Mouse (Mus musculus): ENCODE results near the gene Trdn. TPM values are rescaled to one million over a fixed set of nuclear protein-coding genes. Genes with fewer than 3 reads are reported as not detected.

Gene Trdn
- polyA plus RNA-seq, 1 experiment = 0.05 TPM

DNA sequence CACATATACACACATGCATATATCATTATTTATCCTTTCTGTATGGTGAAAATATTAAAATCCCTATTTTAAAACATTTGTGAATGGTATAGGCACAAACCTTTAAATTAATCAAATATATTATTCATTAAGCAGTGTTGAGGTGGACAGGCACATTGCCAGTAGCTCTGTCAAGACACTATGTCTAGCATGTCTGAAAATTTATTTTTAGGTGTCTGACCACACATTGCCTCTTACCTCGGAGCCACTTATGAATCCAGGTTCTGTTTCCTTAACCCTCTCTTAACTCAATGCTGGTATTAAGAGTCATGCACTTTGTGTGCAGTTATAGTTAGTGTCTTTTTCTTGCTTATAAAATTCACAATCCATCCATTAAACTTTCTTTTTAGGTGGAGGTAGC, 12.0 kb downstream of the Trdn start:
- no peaks in the 10 kb centered on the region for H3K27me3 ChIP-seq (ENCODE audit: control insufficient read depth, insufficient read depth, low read length)
- TF ChIP-seq CTCF (IDR thresholded peaks at IDR 0.05; ENCODE audit: borderline replicate concordance, insufficient read depth, low read depth, low read length) (no peak), POLR2A (IDR thresholded peaks at IDR 0.05; ENCODE audit: borderline replicate concordance, insufficient read depth, low read length) (no peak)
- H3K27ac ChIP-seq (ENCODE audit: insufficient read depth, low read length) = no peak overlapping the region
- H3K4me1 ChIP-seq (ENCODE audit: control insufficient read depth, insufficient read depth, low read length) = no peaks in the 10 kb centered on the region
- WGBS = 42% methylated on average over 1 of the region's 1 CpGs
- H3K4me3 ChIP-seq (replicated peaks; ENCODE audit: insufficient read depth, low read depth, low read length) = no peak overlapping the region
- no peak for DNase-seq

DNA sequence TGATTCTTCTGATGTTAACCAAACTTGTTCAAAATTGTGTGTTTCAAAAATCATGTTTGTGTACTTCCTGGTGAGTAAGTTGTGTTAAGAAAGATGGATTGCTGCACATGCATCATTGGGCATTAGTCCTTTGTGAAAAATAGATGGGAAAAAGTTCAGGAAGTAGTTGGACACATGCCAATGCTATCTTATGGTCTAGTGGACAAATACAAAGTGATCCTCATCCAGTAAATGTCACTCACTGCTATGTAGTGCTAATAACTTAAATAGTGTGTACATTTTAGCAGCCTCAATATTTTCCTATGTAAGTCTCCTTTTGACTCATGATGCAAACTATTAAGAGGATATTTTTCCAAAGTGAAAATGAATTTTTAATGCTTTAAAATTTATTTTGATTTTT, 27.6 kb downstream of the Trdn start:
- H3K27me3 ChIP-seq (ENCODE audit: control insufficient read depth, insufficient read depth, low read length) = no peaks in the 10 kb centered on the region
- no peak for DNase-seq
- no peak overlapping the region for H3K4me3 ChIP-seq (replicated peaks; ENCODE audit: insufficient read depth, low read depth, low read length)
- no peak overlapping the region for H3K27ac ChIP-seq (ENCODE audit: insufficient read depth, low read length)
- no peaks in the 10 kb centered on the region for H3K4me1 ChIP-seq (ENCODE audit: control insufficient read depth, insufficient read depth, low read length)
- TF ChIP-seq POLR2A (IDR thresholded peaks at IDR 0.05; ENCODE audit: borderline replicate concordance, insufficient read depth, low read length) = no peak
- TF ChIP-seq CTCF (IDR thresholded peaks at IDR 0.05; ENCODE audit: borderline replicate concordance, insufficient read depth, low read depth, low read length) = no peak

- Histone ChIP-seq H3K4me3 (replicated peaks; ENCODE audit: insufficient read depth, low read depth, low read length) (no peak overlapping the region), H3K27me3 (ENCODE audit: control insufficient read depth, insufficient read depth, low read length) (no peaks in the 10 kb centered on the region), H3K27ac (ENCODE audit: insufficient read depth, low read length) (no peak overlapping the region), H3K4me1 (ENCODE audit: control insufficient read depth, insufficient read depth, low read length) (no peaks in the 10 kb centered on the region)
- no peak for DNase-seq
- no peak for TF ChIP-seq POLR2A (IDR thresholded peaks at IDR 0.05; ENCODE audit: borderline replicate concordance, insufficient read depth, low read length)
- no peak for TF ChIP-seq CTCF (IDR thresholded peaks at IDR 0.05; ENCODE audit: borderline replicate concordance, insufficient read depth, low read depth, low read length)
Measured at GRCm38 (mm10) chr10:33123028-33123427, 42.7 kb downstream of the Trdn start.

- Histone ChIP-seq H3K27ac (ENCODE audit: insufficient read depth, low read length) (no peak overlapping the region), H3K4me3 (replicated peaks; ENCODE audit: insufficient read depth, low read depth, low read length) (no peak overlapping the region), H3K4me1 (ENCODE audit: control insufficient read depth, insufficient read depth, low read length) (no peaks in the 10 kb centered on the region), H3K27me3 (ENCODE audit: control insufficient read depth, insufficient read depth, low read length) (no peaks in the 10 kb centered on the region)
- TF ChIP-seq CTCF (IDR thresholded peaks at IDR 0.05; ENCODE audit: borderline replicate concordance, insufficient read depth, low read depth, low read length) (no peak), POLR2A (IDR thresholded peaks at IDR 0.05; ENCODE audit: borderline replicate concordance, insufficient read depth, low read length) (no peak)
- WGBS = 19% methylated on average over 1 of the region's 1 CpGs
- no peak for DNase-seq
Measured at GRCm38 (mm10) chr10:33144911-33145310, 64.6 kb downstream of the Trdn start.

DNA sequence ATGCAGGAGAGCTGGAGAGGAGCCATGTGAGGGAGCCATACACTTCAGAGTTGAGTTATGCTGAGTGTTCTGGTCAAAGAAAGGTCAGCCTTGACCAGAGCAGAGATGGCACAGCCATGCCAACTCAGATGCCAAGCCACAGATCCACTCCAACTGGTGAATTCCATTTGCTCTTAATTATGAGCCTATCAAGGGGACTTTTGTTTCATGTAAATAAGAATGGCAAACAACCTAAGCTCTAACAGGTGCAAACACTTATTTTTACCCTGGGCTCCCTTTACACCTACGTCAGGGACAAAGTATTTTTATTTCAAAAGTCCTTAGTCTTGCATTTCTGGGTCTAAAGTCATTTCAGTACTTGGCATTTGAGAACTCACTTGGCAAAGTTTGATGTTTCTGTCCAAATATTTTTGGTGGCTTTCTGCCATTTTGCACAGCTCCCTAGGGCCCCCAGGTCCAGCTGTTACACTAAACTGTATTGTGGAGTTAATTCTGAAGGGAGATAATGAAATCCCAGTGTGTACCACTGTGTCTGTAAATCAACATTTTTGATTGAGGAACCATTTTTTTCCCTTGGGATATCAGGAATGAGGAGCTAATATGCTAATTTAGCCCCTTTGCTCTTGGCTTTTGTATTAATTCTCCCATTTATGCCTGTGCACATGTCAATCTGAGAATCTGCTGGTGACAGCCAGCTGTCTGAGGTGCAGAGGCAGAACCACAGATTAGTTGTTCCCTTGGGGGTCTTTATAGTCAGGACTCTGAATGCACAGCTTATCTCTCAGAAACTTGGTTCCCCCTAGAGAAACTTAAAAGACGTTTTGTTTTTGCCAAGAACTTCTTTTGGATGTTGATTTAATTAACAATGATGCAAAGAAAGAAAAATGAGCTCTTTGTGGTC, 99.6 kb downstream of the Trdn start:
- TF ChIP-seq CTCF (IDR thresholded peaks at IDR 0.05; ENCODE audit: borderline replicate concordance, insufficient read depth, low read depth, low read length) (no peak), POLR2A (IDR thresholded peaks at IDR 0.05; ENCODE audit: borderline replicate concordance, insufficient read depth, low read length) (no peak)
- no peaks in the 10 kb centered on the region for H3K4me1 ChIP-seq (ENCODE audit: control insufficient read depth, insufficient read depth, low read length)
- H3K4me3 ChIP-seq (replicated peaks; ENCODE audit: insufficient read depth, low read depth, low read length) = no peak overlapping the region
- no peak overlapping the region for H3K27ac ChIP-seq (ENCODE audit: insufficient read depth, low read length)
- no peak for DNase-seq
- no peaks in the 10 kb centered on the region for H3K27me3 ChIP-seq (ENCODE audit: control insufficient read depth, insufficient read depth, low read length)
- 6% methylated on average over 2 of the region's 2 CpGs for WGBS

DNA sequence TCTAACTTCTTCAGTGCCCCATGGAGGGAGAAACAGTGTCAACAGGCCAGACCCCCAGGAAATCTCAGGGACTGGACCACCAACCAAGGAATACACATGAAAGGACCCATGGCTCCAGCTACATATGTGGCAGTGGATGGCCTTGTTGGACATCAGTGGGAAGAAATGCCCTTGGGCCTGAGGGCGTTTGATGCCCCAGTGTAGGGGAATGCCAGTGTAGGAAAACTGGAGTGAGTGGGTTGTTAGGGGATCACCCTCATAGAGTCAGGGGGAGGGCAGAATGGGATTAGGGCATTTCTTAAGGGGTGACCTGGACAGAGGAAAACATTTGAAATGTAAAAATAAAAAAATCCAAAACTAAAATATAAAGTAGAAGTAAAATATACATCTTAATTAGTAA, 108.7 kb downstream of the Trdn start:
- H3K27me3 ChIP-seq (ENCODE audit: control insufficient read depth, insufficient read depth, low read length) = no peaks in the 10 kb centered on the region
- no peak overlapping the region for H3K4me3 ChIP-seq (replicated peaks; ENCODE audit: insufficient read depth, low read depth, low read length)
- H3K4me1 ChIP-seq (ENCODE audit: control insufficient read depth, insufficient read depth, low read length) = no peaks in the 10 kb centered on the region
- no peak for DNase-seq
- TF ChIP-seq CTCF (IDR thresholded peaks at IDR 0.05; ENCODE audit: borderline replicate concordance, insufficient read depth, low read depth, low read length) (no peak), POLR2A (IDR thresholded peaks at IDR 0.05; ENCODE audit: borderline replicate concordance, insufficient read depth, low read length) (no peak)
- H3K27ac ChIP-seq (ENCODE audit: insufficient read depth, low read length) = no peak overlapping the region
- WGBS = 80% methylated on average over 1 of the region's 1 CpGs

- no peak for DNase-seq
- no peak overlapping the region for H3K27ac ChIP-seq (ENCODE audit: insufficient read depth, low read length)
- H3K4me3 ChIP-seq (replicated peaks; ENCODE audit: insufficient read depth, low read depth, low read length) = no peak overlapping the region
- TF ChIP-seq POLR2A (IDR thresholded peaks at IDR 0.05; ENCODE audit: borderline replicate concordance, insufficient read depth, low read length) (no peak), CTCF (IDR thresholded peaks at IDR 0.05; ENCODE audit: borderline replicate concordance, insufficient read depth, low read depth, low read length) (no peak)
- 16% methylated on average over 1 of the region's 1 CpGs for WGBS
- no peaks in the 10 kb centered on the region for H3K27me3 ChIP-seq (ENCODE audit: control insufficient read depth, insufficient read depth, low read length)
- H3K4me1 ChIP-seq (ENCODE audit: control insufficient read depth, insufficient read depth, low read length) = no peaks in the 10 kb centered on the region
Measured at GRCm38 (mm10) chr10:33195919-33196318, 115.6 kb downstream of the Trdn start.

DNA sequence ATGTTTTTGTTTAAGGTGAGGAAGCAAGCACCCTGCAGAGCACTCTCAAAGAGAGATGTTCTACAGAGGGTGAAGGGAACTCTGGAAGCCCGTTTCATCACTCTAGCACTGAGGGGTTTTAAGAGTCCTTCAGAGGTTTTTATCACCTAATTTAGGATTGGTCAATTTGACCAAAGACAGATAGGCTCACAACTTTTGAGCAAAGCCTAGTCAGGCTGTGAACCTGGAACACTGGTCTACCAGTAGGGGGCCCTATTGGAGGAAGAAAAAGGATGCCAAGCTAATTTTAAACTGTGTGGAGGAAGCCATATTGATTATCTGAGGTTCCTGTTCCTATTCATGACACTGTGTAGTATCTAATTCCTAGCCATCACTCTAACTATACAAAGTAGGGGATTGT, 117.9 kb downstream of the Trdn start:
- DNase-seq = no peak
- no peaks in the 10 kb centered on the region for H3K4me1 ChIP-seq (ENCODE audit: control insufficient read depth, insufficient read depth, low read length)
- no peaks in the 10 kb centered on the region for H3K27me3 ChIP-seq (ENCODE audit: control insufficient read depth, insufficient read depth, low read length)
- no peak overlapping the region for H3K27ac ChIP-seq (ENCODE audit: insufficient read depth, low read length)
- no peak overlapping the region for H3K4me3 ChIP-seq (replicated peaks; ENCODE audit: insufficient read depth, low read depth, low read length)
- no peak for TF ChIP-seq POLR2A (IDR thresholded peaks at IDR 0.05; ENCODE audit: borderline replicate concordance, insufficient read depth, low read length)
- no peak for TF ChIP-seq CTCF (IDR thresholded peaks at IDR 0.05; ENCODE audit: borderline replicate concordance, insufficient read depth, low read depth, low read length)
- 84% methylated on average over 1 of the region's 1 CpGs for WGBS
